Mouse (Mus musculus): Measurements from ENCODE around the gene Wee1. TPM values are rescaled to one million over a fixed set of nuclear protein-coding genes. Genes with fewer than 3 reads are reported as not detected.
"Not testable (repeated sequence)": the region's sequence is repeated elsewhere in the genome, so short reads cannot be mapped to it uniquely, and the experiment has no call there.

Gene Wee1
- polyA plus RNA-seq, 1 experiment from 2014 or later = 20.8 TPM

GRCm38 (mm10) chr7:110138538-110138937, 16.7 kb downstream of the Wee1 start:
- Histone ChIP-seq H3K4me1 (ENCODE audit: control insufficient read depth, insufficient read depth, low read length) (no peaks in the 10 kb centered on the region), H3K4me3 (ENCODE audit: low read length) (no peak overlapping the region), H3K9me3 (replicated peaks; ENCODE audit: control insufficient read depth, low read length) (no peaks in the 10 kb centered on the region), H3K27me3 (ENCODE audit: control insufficient read depth, insufficient read depth, low read length) (no peaks in the 10 kb centered on the region), H3K36me3 (ENCODE audit: control insufficient read depth, insufficient read depth) (peaks cover 78% of the 10 kb centered on the region), H3K9ac (ENCODE audit: low read length) (no peak overlapping the region), H3K27ac (ENCODE audit: low read length) (no peak overlapping the region), H3K4me2 (ENCODE audit: low read depth, low read length) (no peak overlapping the region)
- ATAC-seq (replicated peaks; ENCODE audit: extremely low read depth, insufficient read depth, low FRiP score) = no peak
- WGBS = 82% methylated on average over 2 of the region's 2 CpGs

DNA sequence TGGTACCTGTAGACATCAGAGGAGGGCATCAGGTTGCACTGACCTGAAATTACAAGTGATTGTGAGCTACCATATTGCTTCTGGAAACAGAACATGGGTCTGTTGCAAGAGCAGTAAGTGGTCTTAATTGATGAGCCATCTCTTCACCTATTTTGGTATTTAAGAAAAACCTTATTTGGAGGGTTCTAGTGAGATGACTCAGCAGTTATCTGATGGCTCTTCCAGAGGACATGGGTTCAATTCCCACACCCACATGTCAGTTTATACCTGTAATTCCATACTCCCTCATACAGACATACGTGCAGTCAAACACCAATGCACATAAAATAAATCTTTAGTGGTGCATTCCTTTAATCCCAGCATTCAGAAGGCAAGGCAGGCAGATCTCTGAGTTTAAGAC, 22.0 kb downstream of the Wee1 start:
- no peak overlapping the region for H3K9ac ChIP-seq (ENCODE audit: low read length)
- H3K27ac ChIP-seq (ENCODE audit: low read length) = no peak overlapping the region
- WGBS = 97% methylated on average over 1 of the region's 1 CpGs
- H3K36me3 ChIP-seq (ENCODE audit: control insufficient read depth, insufficient read depth) = peaks cover 51% of the 10 kb centered on the region
- H3K27me3 ChIP-seq (ENCODE audit: control insufficient read depth, insufficient read depth, low read length) = no peaks in the 10 kb centered on the region
- no peaks in the 10 kb centered on the region for H3K9me3 ChIP-seq (replicated peaks; ENCODE audit: control insufficient read depth, low read length)
- ATAC-seq (replicated peaks; ENCODE audit: extremely low read depth, insufficient read depth, low FRiP score) = no peak
- no peak overlapping the region for H3K4me2 ChIP-seq (ENCODE audit: low read depth, low read length)
- no peaks in the 10 kb centered on the region for H3K4me1 ChIP-seq (ENCODE audit: control insufficient read depth, insufficient read depth, low read length)
- H3K4me3 ChIP-seq (ENCODE audit: low read length) = no peak overlapping the region

DNA sequence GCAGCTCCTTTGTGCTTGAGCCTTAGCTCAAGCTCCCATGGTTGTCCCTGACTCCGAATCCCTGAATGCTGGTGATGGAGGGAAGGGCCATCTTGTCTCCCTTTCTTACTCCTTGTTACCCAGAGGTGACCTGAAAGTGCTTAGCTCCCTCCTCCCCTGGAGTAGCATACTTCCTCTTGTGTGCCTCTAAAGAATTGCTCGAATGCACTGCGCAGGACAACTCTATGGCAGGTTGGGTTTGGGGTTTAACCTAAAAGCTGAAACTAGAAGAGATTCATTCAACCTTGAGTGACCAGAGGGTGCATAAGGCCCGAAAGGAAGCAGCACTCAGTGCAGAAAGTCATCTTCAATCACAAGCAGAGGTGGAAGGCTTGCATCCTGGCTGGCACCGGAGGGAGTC, 31.0 kb downstream of the Wee1 start:
- Histone ChIP-seq H3K4me2 (ENCODE audit: low read depth, low read length) (no peak overlapping the region), H3K27ac (ENCODE audit: low read length) (no peak overlapping the region), H3K27me3 (ENCODE audit: control insufficient read depth, insufficient read depth, low read length) (no peaks in the 10 kb centered on the region), H3K4me1 (ENCODE audit: control insufficient read depth, insufficient read depth, low read length) (peaks cover 20% of the 10 kb centered on the region), H3K9ac (ENCODE audit: low read length) (no peak overlapping the region), H3K9me3 (replicated peaks; ENCODE audit: control insufficient read depth, low read length) (no peaks in the 10 kb centered on the region), H3K36me3 (ENCODE audit: control insufficient read depth, insufficient read depth) (no peaks in the 10 kb centered on the region), H3K4me3 (ENCODE audit: low read length) (no peak overlapping the region)
- ATAC-seq (replicated peaks; ENCODE audit: extremely low read depth, insufficient read depth, low FRiP score) = no peak
- 87% methylated on average over 5 of the region's 5 CpGs for WGBS

GRCm38 (mm10) chr7:110156712-110157260, 34.9 kb downstream of the Wee1 start:
- ATAC-seq (replicated peaks; ENCODE audit: extremely low read depth, insufficient read depth, low FRiP score) = peak; percentile 89
- Histone ChIP-seq H3K4me1 (ENCODE audit: control insufficient read depth, insufficient read depth, low read length) (peaks cover 21% of the 10 kb centered on the region), H3K4me2 (ENCODE audit: low read depth, low read length) (peak overlapping the region; percentile 51), H3K4me3 (ENCODE audit: low read length) (no peak overlapping the region), H3K9ac (ENCODE audit: low read length) (peak overlapping the region; percentile 63), H3K36me3 (ENCODE audit: control insufficient read depth, insufficient read depth) (no peaks in the 10 kb centered on the region), H3K27ac (ENCODE audit: low read length) (peak overlapping the region; percentile 94), H3K9me3 (replicated peaks; ENCODE audit: control insufficient read depth, low read length) (no peaks in the 10 kb centered on the region), H3K27me3 (ENCODE audit: control insufficient read depth, insufficient read depth, low read length) (no peaks in the 10 kb centered on the region)
- 1% methylated on average over 4 of the region's 4 CpGs for WGBS

GRCm38 (mm10) chr7:110157261-110157910, 35.5 kb downstream of the Wee1 start:
- Histone ChIP-seq H3K36me3 (ENCODE audit: control insufficient read depth, insufficient read depth) (no peaks in the 10 kb centered on the region), H3K27me3 (ENCODE audit: control insufficient read depth, insufficient read depth, low read length) (no peaks in the 10 kb centered on the region), H3K9ac (ENCODE audit: low read length) (peak overlapping the region; percentile 63), H3K4me2 (ENCODE audit: low read depth, low read length) (peak overlapping the region; percentile 51), H3K9me3 (replicated peaks; ENCODE audit: control insufficient read depth, low read length) (no peaks in the 10 kb centered on the region), H3K4me3 (ENCODE audit: low read length) (no peak overlapping the region), H3K27ac (ENCODE audit: low read length) (peak overlapping the region; percentile 94), H3K4me1 (ENCODE audit: control insufficient read depth, insufficient read depth, low read length) (peaks cover 21% of the 10 kb centered on the region)
- 8% methylated on average over 7 of the region's 7 CpGs for WGBS
- peak; percentile 35; the same call in 1 of the 2 replicates for ATAC-seq (replicated peaks; ENCODE audit: extremely low read depth, insufficient read depth, low FRiP score)

DNA sequence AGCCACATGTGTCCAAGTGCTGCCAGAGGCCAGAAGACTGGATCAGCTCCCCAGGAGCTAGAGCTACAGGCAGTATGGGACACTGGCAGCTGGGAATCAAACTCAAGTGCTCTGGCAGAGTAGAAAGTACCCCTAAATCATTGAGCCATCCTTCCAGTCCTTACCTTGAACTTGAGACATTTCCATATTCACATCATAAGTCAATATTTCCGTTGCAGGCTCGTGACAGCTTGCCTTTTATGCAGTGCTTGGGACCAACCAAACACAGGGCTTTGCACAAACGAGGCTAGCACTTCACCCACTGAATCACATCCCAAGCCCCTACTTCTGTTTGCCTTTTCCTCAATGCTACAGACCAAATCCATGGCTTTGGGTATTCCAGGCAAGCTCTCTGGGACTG, 36.2 kb downstream of the Wee1 start:
- H3K4me2 ChIP-seq (ENCODE audit: low read depth, low read length) = no peak overlapping the region
- peak overlapping the region; percentile 94 for H3K27ac ChIP-seq (ENCODE audit: low read length)
- no peak overlapping the region for H3K9ac ChIP-seq (ENCODE audit: low read length)
- H3K4me1 ChIP-seq (ENCODE audit: control insufficient read depth, insufficient read depth, low read length) = peaks cover 21% of the 10 kb centered on the region
- H3K4me3 ChIP-seq (ENCODE audit: low read length) = no peak overlapping the region
- H3K27me3 ChIP-seq (ENCODE audit: control insufficient read depth, insufficient read depth, low read length) = no peaks in the 10 kb centered on the region
- H3K36me3 ChIP-seq (ENCODE audit: control insufficient read depth, insufficient read depth) = no peaks in the 10 kb centered on the region
- 57% methylated on average over 3 of the region's 3 CpGs for WGBS
- no peak for ATAC-seq (replicated peaks; ENCODE audit: extremely low read depth, insufficient read depth, low FRiP score)
- H3K9me3 ChIP-seq (replicated peaks; ENCODE audit: control insufficient read depth, low read length) = no peaks in the 10 kb centered on the region

DNA sequence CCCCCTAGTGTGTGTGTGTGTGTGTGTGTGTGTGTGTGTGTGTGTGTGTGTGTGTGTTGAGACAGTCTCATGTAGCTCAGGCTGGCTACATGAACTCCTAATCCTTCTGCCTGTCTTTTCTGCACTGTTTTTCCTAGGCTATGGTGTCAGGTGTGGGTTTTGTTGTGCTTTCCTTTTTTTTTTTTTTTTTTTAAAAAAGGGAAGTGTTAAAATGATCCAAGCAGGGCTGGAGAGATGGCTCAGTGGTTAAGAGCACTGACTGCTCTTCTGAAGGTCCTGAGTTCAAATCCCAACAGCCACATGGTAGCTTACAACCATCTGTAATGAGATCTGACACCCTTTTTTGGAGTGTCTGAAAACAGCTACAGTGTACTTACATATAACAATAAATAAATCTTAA, 38.3 kb downstream of the Wee1 start:
- H3K36me3 ChIP-seq (ENCODE audit: control insufficient read depth, insufficient read depth); H3K9me3 ChIP-seq (replicated peaks; ENCODE audit: control insufficient read depth, low read length); H3K27ac ChIP-seq (ENCODE audit: low read length); H3K27me3 ChIP-seq (ENCODE audit: control insufficient read depth, insufficient read depth, low read length); H3K9ac ChIP-seq (ENCODE audit: low read length); ATAC-seq (replicated peaks; ENCODE audit: extremely low read depth, insufficient read depth, low FRiP score); H3K4me3 ChIP-seq (ENCODE audit: low read length); H3K4me2 ChIP-seq (ENCODE audit: low read depth, low read length): not testable (repeated sequence)
- peaks cover 21% of the 10 kb centered on the region for H3K4me1 ChIP-seq (ENCODE audit: control insufficient read depth, insufficient read depth, low read length)

DNA sequence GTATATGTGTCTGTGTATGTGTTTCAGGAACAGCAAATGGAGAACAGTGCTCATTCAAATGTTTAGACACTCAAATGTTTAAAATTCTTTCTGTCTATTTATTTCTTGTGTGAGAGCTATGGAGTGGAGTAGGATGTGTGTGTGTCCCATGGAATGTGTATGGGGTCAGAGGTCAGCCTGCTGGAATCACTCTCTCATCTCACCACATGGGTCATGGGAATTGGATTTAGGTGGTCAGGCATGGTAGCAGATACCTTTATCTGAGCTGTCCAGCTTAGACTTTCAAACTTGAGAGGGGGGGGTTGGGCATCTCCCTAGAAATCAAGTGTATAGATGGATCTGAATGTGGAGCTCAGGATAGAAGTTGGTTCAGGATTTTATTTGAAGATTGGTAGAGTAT, 38.8 kb downstream of the Wee1 start:
- Histone ChIP-seq H3K9ac (ENCODE audit: low read length) (no peak overlapping the region), H3K36me3 (ENCODE audit: control insufficient read depth, insufficient read depth) (no peaks in the 10 kb centered on the region), H3K9me3 (replicated peaks; ENCODE audit: control insufficient read depth, low read length) (no peaks in the 10 kb centered on the region), H3K27ac (ENCODE audit: low read length) (no peak overlapping the region), H3K4me2 (ENCODE audit: low read depth, low read length) (no peak overlapping the region), H3K4me1 (ENCODE audit: control insufficient read depth, insufficient read depth, low read length) (peaks cover 21% of the 10 kb centered on the region), H3K4me3 (ENCODE audit: low read length) (no peak overlapping the region), H3K27me3 (ENCODE audit: control insufficient read depth, insufficient read depth, low read length) (no peaks in the 10 kb centered on the region)
- ATAC-seq (replicated peaks; ENCODE audit: extremely low read depth, insufficient read depth, low FRiP score) = no peak

DNA sequence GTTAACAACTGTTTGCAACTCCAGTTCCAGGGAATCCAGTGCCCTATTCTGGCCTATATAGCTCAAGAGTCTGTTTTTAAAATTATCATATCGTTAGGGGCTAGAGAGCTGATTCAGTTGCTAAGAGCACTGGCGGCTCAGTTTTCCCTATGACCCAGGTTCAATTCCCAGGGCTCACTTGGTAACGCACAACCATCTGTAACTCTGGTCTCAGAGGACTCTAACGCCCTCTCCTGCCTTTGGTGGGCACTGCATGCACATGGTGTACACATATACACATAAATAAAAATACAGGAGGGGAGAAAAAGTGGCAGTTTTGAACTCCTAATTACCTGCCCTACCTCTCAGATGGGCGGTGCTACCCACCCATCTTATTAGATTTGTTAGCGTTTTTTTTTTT, 41.2 kb downstream of the Wee1 start:
- H3K36me3 ChIP-seq (ENCODE audit: control insufficient read depth, insufficient read depth) = no peaks in the 10 kb centered on the region
- 93% methylated on average over 6 of the region's 6 CpGs for WGBS
- H3K4me3 ChIP-seq (ENCODE audit: low read length) = no peak overlapping the region
- H3K4me1 ChIP-seq (ENCODE audit: control insufficient read depth, insufficient read depth, low read length) = peaks cover under 1% of the 10 kb centered on the region; the same call in 1 of the 2 replicates
- no peak overlapping the region for H3K9ac ChIP-seq (ENCODE audit: low read length)
- H3K9me3 ChIP-seq (replicated peaks; ENCODE audit: control insufficient read depth, low read length) = no peaks in the 10 kb centered on the region
- no peak overlapping the region for H3K27ac ChIP-seq (ENCODE audit: low read length)
- H3K27me3 ChIP-seq (ENCODE audit: control insufficient read depth, insufficient read depth, low read length) = no peaks in the 10 kb centered on the region
- no peak overlapping the region for H3K4me2 ChIP-seq (ENCODE audit: low read depth, low read length)
- no peak for ATAC-seq (replicated peaks; ENCODE audit: extremely low read depth, insufficient read depth, low FRiP score)

Data from heart, embryonic 16.5 days (tissue).